Mouse (Mus musculus): ENCODE data around the gene Zfyve9. TPM values are rescaled to one million over a fixed set of nuclear protein-coding genes. Genes with fewer than 3 reads are reported as not detected.

The Zfyve9 gene
- under 1 TPM; 0.37 to 0.61 TPM for polyA plus RNA-seq (2017; shearing (Covaris generic))

GRCm38 (mm10) chr4:108780057-108780863 lies at the start of gene Zfyve9:
Zfyve9 (minus strand) TSS chr4:108780798.

GRCm38 (mm10) chr4:108719349-108719748 lies 61.2 kb downstream of the Zfyve9 start, which contains the start of gene 3110021N24Rik:
3110021N24Rik (plus strand) TSS chr4:108719649.

DNA sequence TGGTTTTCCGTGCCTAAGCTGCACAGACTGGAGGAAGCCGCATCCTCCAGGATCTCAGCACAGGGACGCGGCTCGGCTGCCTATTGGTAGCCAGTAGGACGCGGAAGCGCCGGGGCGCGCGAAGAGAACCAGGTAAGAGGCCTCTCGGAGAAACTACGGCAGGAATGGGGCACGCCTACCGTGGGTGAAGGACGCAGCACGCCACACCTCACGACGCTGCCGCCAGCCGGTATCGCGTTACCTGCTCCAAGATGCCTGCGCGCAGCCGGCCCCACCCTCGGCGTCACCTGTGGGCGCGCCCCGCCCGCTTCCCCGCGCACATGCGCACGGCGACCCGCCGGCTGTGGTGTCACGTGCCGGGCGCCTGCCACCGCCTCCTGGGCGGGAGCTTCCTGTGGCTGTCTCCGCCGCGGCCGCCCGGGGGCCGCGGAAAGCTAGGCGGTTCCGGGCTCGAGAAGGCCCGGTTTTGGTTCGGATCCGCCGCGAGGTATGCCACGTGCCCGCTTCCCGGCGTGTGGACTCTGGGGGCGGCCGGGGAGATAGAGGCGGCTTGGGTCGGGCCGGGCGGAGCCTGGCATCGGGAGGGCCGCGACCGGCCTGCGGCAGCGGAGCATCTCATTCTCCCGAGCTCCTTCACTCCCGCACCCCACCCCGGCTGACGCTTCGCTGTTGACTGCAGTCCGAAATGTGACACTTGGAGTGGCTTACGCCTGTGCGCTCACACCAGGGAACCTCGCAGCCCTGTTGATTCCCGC lies 160.8 kb downstream of the Zfyve9 start, which contains the start of gene Cc2d1b:
Cc2d1b (plus strand) TSS at position 354 of the 755 bp plus-strand sequence.

Other genes with a start within 250 kb of the Zfyve9 start
- gene Prpf38a, start 201.5 kb downstream of the Zfyve9 start, polyA plus RNA-seq (2017; shearing (Covaris generic)): 10 to 100 TPM; 50.0 to 52.5 TPM
- gene Orc1, start 201.4 kb downstream of the Zfyve9 start, polyA plus RNA-seq (2017; shearing (Covaris generic)): 1 to 10 TPM; 1.3 to 1.5 TPM
- gene Cc2d1b, start 160.9 kb downstream of the Zfyve9 start, polyA plus RNA-seq (2017; shearing (Covaris generic)): 10 to 100 TPM; 91.8 to 98.0 TPM
- under 1 TPM in 1 of 2 experiments, not detected in 1; 0.64 TPM for gene 3110021N24Rik, start 61.1 kb downstream of the Zfyve9 start, polyA plus RNA-seq (2017; shearing (Covaris generic))
- gene Btf3l4, start 52.8 kb upstream of the Zfyve9 start, polyA plus RNA-seq (2017; shearing (Covaris generic)): 10 to 100 TPM; 41.3 to 59.1 TPM
- 10 to 100 TPM; 20.4 to 30.8 TPM for gene Txndc12, start 53.8 kb upstream of the Zfyve9 start, polyA plus RNA-seq (2017; shearing (Covaris generic))
- gene Kti12, start 67.0 kb upstream of the Zfyve9 start, polyA plus RNA-seq (2017; shearing (Covaris generic)): 10 to 100 TPM; 56.2 to 84.2 TPM
- gene A730015C16Rik, start 67.8 kb upstream of the Zfyve9 start, polyA plus RNA-seq (2017; shearing (Covaris generic)): under 1 TPM; 0.29 to 0.39 TPM
- 1 to 10 TPM in 1 of 2 experiments, under 1 TPM in 1; 0.40 to 2.2 TPM for gene Rab3b, start 98.3 kb upstream of the Zfyve9 start, polyA plus RNA-seq (2017; shearing (Covaris generic))
- 100 to 1,000 TPM; 102 to 113 TPM for gene Nrd1, start 219.9 kb upstream of the Zfyve9 start, polyA plus RNA-seq (2017; shearing (Covaris generic))

Data from inflammation-experienced regulatory T-cells (primary cell).